Mouse (Mus musculus) intestine, postnatal 0 days (tissue): ENCODE measurements around the gene Wdfy1. TPM values are rescaled to one million over a fixed set of nuclear protein-coding genes. Genes with fewer than 3 reads are reported as not detected.

Experiments used
- ATAC-seq: fragments of 200-750 bp; cut with Nextera tagmentation; 2 replicates; pipeline ENCODE4 v1.8.0; 2017; ENCODE audit warnings: mild to moderate bottlenecking, moderate TSS enrichment, moderate library complexity
- H3K27ac ChIP-seq: fragments of 300-500 bp; sonication (generic); 2 replicates; pipeline ENCODE4 v1.5.1; 2014; ENCODE audit warnings: mild to moderate bottlenecking, low read depth, low read length, moderate library complexity
- H3K27me3 ChIP-seq: fragments of 300-500 bp; sonication (generic); replicated peaks from 2 replicates; pipeline ENCODE4 v1.6.1; 2014; ENCODE audit warnings: low read length, mixed read lengths; ENCODE audit not compliant: control insufficient read depth, insufficient read depth
- H3K36me3 ChIP-seq: fragments of 300-500 bp; sonication (generic); 2 replicates; pipeline ENCODE4 v1.6.1; 2014; ENCODE audit warnings: mild to moderate bottlenecking, moderate library complexity; ENCODE audit not compliant: control insufficient read depth, insufficient read depth
- H3K4me1 ChIP-seq: fragments of 300-500 bp; sonication (generic); replicated peaks from 2 replicates; pipeline ENCODE4 v1.6.1; 2014; ENCODE audit warnings: antibody characterized with exemption, low read length, mixed read lengths; ENCODE audit not compliant: control insufficient read depth, insufficient read depth
- H3K4me2 ChIP-seq: fragments of 300-500 bp; sonication (generic); replicated peaks from 2 replicates; pipeline ENCODE4 v1.6.1; 2014; ENCODE audit warnings: low read depth, mild to moderate bottlenecking, moderate library complexity
- H3K4me3 ChIP-seq: fragments of 300-500 bp; sonication (generic); 2 replicates; pipeline ENCODE4 v1.5.1; 2014; ENCODE audit warnings: low read depth, low read length
- H3K9ac ChIP-seq: fragments of 300-500 bp; sonication (generic); 2 replicates; pipeline ENCODE4 v1.6.1; 2014; ENCODE audit warnings: mild to moderate bottlenecking, low read depth, low read length
- H3K9me3 ChIP-seq: fragments of 300-500 bp; sonication (generic); 2 replicates; pipeline ENCODE4 v1.6.1; 2016; ENCODE audit warnings: mixed run types; ENCODE audit not compliant: control insufficient read depth
- CTCF ChIP-seq: sonication (generic); IDR thresholded peaks from 2 replicates; pipeline ENCODE4 v1.5.1; 2016; ENCODE audit warnings: low read depth, mild to moderate bottlenecking, control low read depth, antibody characterized with exemption, moderate library complexity
- WGBS: fragments of 180-500 bp; shearing (Covaris S2); extraction: QIAGEN DNeasy Blood & Tissue Kit; methylation state at CpG from one replicate; pipeline ENCODE4 v1.1.7; 2014; 5-methylcytosine and 5-hydroxymethylcytosine counted together
- polyA plus RNA-seq: library from polyadenylated mRNA; unstranded; fragments of >200 nt; fragmentation: Nextera tagmentation; extraction: Ambion mirVana; gene quantifications from 2 replicates; pipeline ENCODE4 v1.2.1, GENCODE M21; 2015

Gene Wdfy1
- polyA plus RNA-seq: 37.2 and 40.9 TPM in 2 replicates

GRCm38 (mm10) chr1:79775927-79776458, at the start of gene Wdfy1, which contains the start of gene Mrpl44:
Gene Wdfy1 (minus strand): TSS chr1:79776143.
Gene Mrpl44 (plus strand): TSS chr1:79776018.
- Histone ChIP-seq H3K9ac (peak within 1 kb of the TSS; percentile 55), H3K9me3 (no peaks in the 10 kb centered on the region), H3K27ac (peak within 1 kb of the TSS; percentile 65), H3K4me1 (no peaks in the 10 kb centered on the region), H3K27me3 (no peaks in the 10 kb centered on the region), H3K36me3 (peaks cover 33% of the 10 kb centered on the region), H3K4me2 (peak within 1 kb of the TSS; percentile 61), H3K4me3 (peak within 1 kb of the TSS; percentile 70)
- ATAC-seq: peak; percentile 99
- TF ChIP-seq CTCF: peak; percentile 50
- WGBS: under 1% methylated on average over 38 of the region's 38 CpGs

GRCm38 (mm10) chr1:79823951-79824633, 48.1 kb upstream of the Wdfy1 start:
- no peak for TF ChIP-seq CTCF
- H3K9ac ChIP-seq: no peak overlapping the region
- H3K27ac ChIP-seq: no peak overlapping the region
- H3K4me3 ChIP-seq: peak overlapping the region; percentile 25
- no peaks in the 10 kb centered on the region for H3K27me3 ChIP-seq
- ATAC-seq: no peak
- 46% methylated on average over 14 of the region's 14 CpGs for WGBS
- H3K36me3 ChIP-seq: no peaks in the 10 kb centered on the region
- no peaks in the 10 kb centered on the region for H3K4me1 ChIP-seq
- H3K9me3 ChIP-seq: no peaks in the 10 kb centered on the region
- H3K4me2 ChIP-seq: peak overlapping the region; percentile 56

DNA sequence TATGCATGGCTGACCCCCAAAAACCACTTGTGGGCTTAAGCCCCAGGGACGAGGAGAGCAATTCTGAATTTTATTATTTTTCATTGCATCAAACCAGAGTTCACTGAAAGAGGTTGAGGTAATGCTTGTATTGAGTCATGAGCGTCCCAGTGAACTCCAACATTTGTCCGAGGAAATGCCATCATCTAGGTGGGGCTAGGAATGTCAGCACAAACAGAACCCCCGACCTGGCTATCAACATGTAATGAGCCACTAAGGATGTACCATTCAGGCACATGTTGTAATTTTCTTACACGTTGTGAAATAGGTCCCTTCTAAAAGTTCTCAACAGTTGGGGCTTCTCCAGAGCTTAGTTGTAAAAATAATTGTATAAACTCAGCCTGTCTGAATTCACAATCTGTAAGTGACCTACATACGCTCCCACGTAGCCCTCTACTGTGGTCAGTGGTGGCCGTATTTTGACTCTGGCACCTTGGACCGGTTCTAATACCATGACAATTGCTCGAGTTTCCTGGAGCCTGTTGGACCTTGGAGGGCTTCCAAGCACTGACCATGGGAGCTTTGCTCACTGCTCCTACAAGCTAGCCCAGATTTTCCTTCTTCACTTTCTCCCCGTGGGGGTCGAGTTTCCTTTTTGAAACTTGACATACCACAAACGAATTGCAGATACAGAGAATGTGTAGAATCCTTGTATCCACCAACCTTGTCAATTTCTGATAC, 47.0 kb upstream of the Wdfy1 start:
- Histone ChIP-seq H3K9ac (no peak overlapping the region), H3K9me3 (no peaks in the 10 kb centered on the region), H3K27me3 (no peaks in the 10 kb centered on the region), H3K4me1 (no peaks in the 10 kb centered on the region), H3K4me2 (0 out of 2 replicates have a peak overlapping the region, but pooled peaks have one; percentile 21), H3K36me3 (no peaks in the 10 kb centered on the region), H3K4me3 (no peak overlapping the region), H3K27ac (no peak overlapping the region)
- no peak for TF ChIP-seq CTCF
- no peak for ATAC-seq
- WGBS: 54% methylated on average over 13 of the region's 13 CpGs

- H3K27me3 ChIP-seq: no peaks in the 10 kb centered on the region
- TF ChIP-seq CTCF: 0 out of 2 replicates have a peak, but pooled peaks have one; percentile 5
- ATAC-seq: no peak
- 91% methylated on average over 11 of the region's 11 CpGs for WGBS
- no peak overlapping the region for H3K9ac ChIP-seq
- no peak overlapping the region for H3K4me2 ChIP-seq
- H3K4me1 ChIP-seq: no peaks in the 10 kb centered on the region
- no peaks in the 10 kb centered on the region for H3K9me3 ChIP-seq
- no peaks in the 10 kb centered on the region for H3K36me3 ChIP-seq
- H3K27ac ChIP-seq: no peak overlapping the region
- H3K4me3 ChIP-seq: no peak overlapping the region
These were observed 43.4 kb upstream of the Wdfy1 start for GRCm38 (mm10) chr1:79819296-79819879.

GRCm38 (mm10) chr1:79815446-79815845, 39.5 kb upstream of the Wdfy1 start:
- Histone ChIP-seq H3K36me3 (no peaks in the 10 kb centered on the region), H3K9me3 (no peaks in the 10 kb centered on the region), H3K4me3 (no peak overlapping the region), H3K4me2 (no peak overlapping the region), H3K27ac (no peak overlapping the region), H3K9ac (no peak overlapping the region), H3K4me1 (no peaks in the 10 kb centered on the region), H3K27me3 (no peaks in the 10 kb centered on the region)
- TF ChIP-seq CTCF: no peak
- no peak for ATAC-seq
- WGBS: 82% methylated on average over 3 of the region's 3 CpGs

- Histone ChIP-seq H3K27me3 (no peaks in the 10 kb centered on the region), H3K4me2 (no peak overlapping the region), H3K36me3 (no peaks in the 10 kb centered on the region), H3K27ac (no peak overlapping the region), H3K4me1 (no peaks in the 10 kb centered on the region), H3K9me3 (no peaks in the 10 kb centered on the region), H3K9ac (no peak overlapping the region), H3K4me3 (no peak overlapping the region)
- WGBS: 87% methylated on average over 3 of the region's 3 CpGs
- ATAC-seq: no peak
- TF ChIP-seq CTCF: no peak
These were observed 33.5 kb upstream of the Wdfy1 start for GRCm38 (mm10) chr1:79809447-79809846.
